8 mouse cellular contexts compared by ENCODE assay signal in genomic region chr3:146150058-146150400, GRCm38 (mm10). TPM values are rescaled to one million over a fixed set of nuclear protein-coding genes. Genes with fewer than 3 reads are reported as not detected.
DNase-seq lines count a peak whose midpoint lies in the region; ATAC-seq and TF ChIP-seq lines count a peak whose summit lies in the region.

No protein-coding gene starts in this region.

- under 1% methylated on average over 26 of the region's 26 CpGs for WGBS in bone marrow, adult 2 months
- WGBS in intestine, embryonic 16.5 days = under 1% methylated on average over 26 of the region's 26 CpGs
- under 1% methylated on average over 26 of the region's 26 CpGs for WGBS in lung, embryonic 14.5 days
- under 1% methylated on average over 26 of the region's 26 CpGs for WGBS in neural tube, embryonic 13.5 days

- peak overlapping the region; percentile 66 to 82 (median 77) for H3K4me3 ChIP-seq in CH12.LX (replicated peaks in 1 of 3; ENCODE audit: low read depth in 2 of 3, low read length in 2 of 3, poor library complexity in 1 of 3)
- peak overlapping the region; percentile 61 for H3K4me3 ChIP-seq in bone marrow, adult 2 months (replicated peaks; ENCODE audit: control insufficient read depth, low read depth, low read length)
- peak overlapping the region; percentile 56 for H3K4me3 ChIP-seq in intestine, embryonic 16.5 days (ENCODE audit: low read length)
- peak overlapping the region; percentile 41 for H3K4me3 ChIP-seq in lung, embryonic 14.5 days (ENCODE audit: low read depth, low read length)
- peak overlapping the region; percentile 41 for H3K4me3 ChIP-seq in neural tube, embryonic 13.5 days

- H3K9ac ChIP-seq in CH12.LX (ENCODE audit: insufficient read depth, low read depth) = peak overlapping the region; percentile 82
- peak overlapping the region; percentile 68 for H3K9ac ChIP-seq in intestine, embryonic 16.5 days (ENCODE audit: low read depth, low read length)
- H3K9ac ChIP-seq in lung, embryonic 14.5 days = peak overlapping the region; percentile 45
- peak overlapping the region; percentile 63 for H3K9ac ChIP-seq in neural tube, embryonic 13.5 days

- H3K36me3 ChIP-seq in CH12.LX (replicated peaks in 1 of 2; ENCODE audit: control insufficient read depth in 1 of 2, insufficient read depth in 1 of 2, low read length in 1 of 2) = no peaks in the 10 kb centered on the region
- no peaks in the 10 kb centered on the region for H3K36me3 ChIP-seq in intestine, embryonic 16.5 days (ENCODE audit: control insufficient read depth, insufficient read depth, low read length)
- no peaks in the 10 kb centered on the region for H3K36me3 ChIP-seq in lung, embryonic 14.5 days (ENCODE audit: insufficient read depth)
- no peaks in the 10 kb centered on the region for H3K36me3 ChIP-seq in neural tube, embryonic 13.5 days

- H3K9me3 ChIP-seq in CH12.LX (replicated peaks; ENCODE audit: low read length) = no peaks in the 10 kb centered on the region
- no peaks in the 10 kb centered on the region for H3K9me3 ChIP-seq in intestine, embryonic 16.5 days (ENCODE audit: control insufficient read depth, low read length)
- no peaks in the 10 kb centered on the region for H3K9me3 ChIP-seq in lung, embryonic 14.5 days (ENCODE audit: low read depth, low read length)
- H3K9me3 ChIP-seq in neural tube, embryonic 13.5 days = peaks cover 5% of the 10 kb centered on the region

- H3K79me2 ChIP-seq in CH12.LX (replicated peaks; ENCODE audit: control insufficient read depth, extremely low read depth, insufficient read depth, poor library complexity, severe bottlenecking) = peaks cover 20% of the 10 kb centered on the region

- peak; percentile 63 for DNase-seq in CH12.LX (ENCODE audit: extremely low read depth)
- peak; percentile 46 to 60 for DNase-seq in heart, adult 18-20 months
- DNase-seq in lung, embryonic 14.5 days = peak; percentile 64
- DNase-seq in urinary bladder, postnatal 25 days (ENCODE audit: low spot score) = peak; percentile 36
- DNase-seq in right cerebral cortex, adult 2 months (ENCODE audit: low spot score in 2 of 2) = no peak

- ATAC-seq in intestine, embryonic 16.5 days = peak; percentile 87
- ATAC-seq in lung, embryonic 14.5 days (ENCODE audit: insufficient read depth) = peak; percentile 68; the same call in 1 of the 2 replicates
- ATAC-seq in neural tube, embryonic 13.5 days (ENCODE audit: low read depth) = peak; percentile 59; the same call in 1 of the 2 replicates

- TF ChIP-seq POLR2A in CH12.LX (IDR thresholded peaks at IDR 0.05; ENCODE audit: low read depth, low read length) = peak; percentile 54
- no peak for TF ChIP-seq POLR2A in bone marrow, adult 2 months (IDR thresholded peaks at IDR 0.05; ENCODE audit: borderline replicate concordance, control insufficient read depth, low read depth, low read length)

- no peaks in the 10 kb centered on the region for H3K27me3 ChIP-seq in CH12.LX (replicated peaks)
- no peaks in the 10 kb centered on the region for H3K27me3 ChIP-seq in intestine, embryonic 16.5 days (replicated peaks; ENCODE audit: control insufficient read depth, insufficient read depth, low read length)
- H3K27me3 ChIP-seq in lung, embryonic 14.5 days (ENCODE audit: insufficient read depth, low read length) = no peaks in the 10 kb centered on the region
- H3K27me3 ChIP-seq in neural tube, embryonic 13.5 days = peaks cover 46% of the 10 kb centered on the region

- H3K4me2 ChIP-seq in CH12.LX (ENCODE audit: insufficient read depth, low read depth, poor library complexity, severe bottlenecking) = peak overlapping the region; percentile 57
- peak overlapping the region; percentile 98 for H3K4me2 ChIP-seq in intestine, embryonic 16.5 days (ENCODE audit: low read depth, low read length)
- H3K4me2 ChIP-seq in lung, embryonic 14.5 days = peak overlapping the region; percentile 92
- peak overlapping the region; percentile 83 for H3K4me2 ChIP-seq in neural tube, embryonic 13.5 days

- no peak for TF ChIP-seq RAD21 in CH12.LX (IDR thresholded peaks at IDR 0.05; ENCODE audit: low read depth, low read length)

- H3K27ac ChIP-seq in CH12.LX (ENCODE audit: insufficient read depth, low read depth) = peak overlapping the region; percentile 53
- peak overlapping the region; percentile 67 for H3K27ac ChIP-seq in bone marrow, adult 2 months (ENCODE audit: control insufficient read depth, insufficient read depth, low read depth, low read length, poor library complexity)
- H3K27ac ChIP-seq in intestine, embryonic 16.5 days (ENCODE audit: low read length) = peak overlapping the region; percentile 80; the same call in 1 of the 2 replicates
- no peak overlapping the region for H3K27ac ChIP-seq in lung, embryonic 14.5 days (ENCODE audit: low read depth)
- H3K27ac ChIP-seq in neural tube, embryonic 13.5 days (replicated peaks) = no peak overlapping the region

- peaks cover 13 to 76% of the 10 kb centered on the region in 2 experiments for H3K4me1 ChIP-seq in CH12.LX (ENCODE audit: control insufficient read depth in 1 of 2, insufficient read depth in 2 of 2)
- H3K4me1 ChIP-seq in bone marrow, adult 2 months (ENCODE audit: control insufficient read depth, insufficient read depth, low read length) = no peaks in the 10 kb centered on the region; the same call in 1 of the 2 replicates
- H3K4me1 ChIP-seq in intestine, embryonic 16.5 days (ENCODE audit: control insufficient read depth, insufficient read depth, low read length) = peaks cover 7% of the 10 kb centered on the region; the same call in 1 of the 2 replicates
- H3K4me1 ChIP-seq in lung, embryonic 14.5 days (ENCODE audit: insufficient read depth) = no peaks in the 10 kb centered on the region
- peaks cover 21% of the 10 kb centered on the region for H3K4me1 ChIP-seq in neural tube, embryonic 13.5 days (replicated peaks)

- TF ChIP-seq CTCF in CH12.LX (conservative IDR thresholded peaks at IDR 0.05 in 1 of 2, IDR thresholded peaks at IDR 0.05 in 1 of 2; ENCODE audit: low read depth in 2 of 2, low read length in 2 of 2) = no peak
- TF ChIP-seq CTCF in bone marrow, adult 2 months (IDR thresholded peaks at IDR 0.05; ENCODE audit: control insufficient read depth, insufficient read depth, low read length) = no peak
- TF ChIP-seq CTCF in lung, embryonic 14.5 days (IDR thresholded peaks at IDR 0.05; ENCODE audit: low read depth) = no peak

- dilution Hi-C loops in CH12.LX (cut with MboI; ENCODE audit: extremely low pct_ligation_motif_present, extremely low pct_unique_long_range_greater_than_20kb, low sequenced_read_pairs) = no loop called here

- TF ChIP-seq EP300 in CH12.LX (IDR thresholded peaks at IDR 0.05; ENCODE audit: low read length) = no peak; the same call in 1 of the 2 replicates

- in situ Hi-C loops in CH12.LX (cut with MboI; ENCODE audit: low pct_ligation_motif_present, low pct_unique_long_range_greater_than_20kb, low sequenced_read_pairs) = no loop called here

TF ChIP-seq in CH12.LX, 34 proteins besides CTCF, POLR2A, EP300 and RAD21:
- peak; percentile 23; the same call in 1 of the 2 replicates for TF ChIP-seq MYC (IDR thresholded peaks at IDR 0.05; ENCODE audit: low read depth, low read length)
- peak; percentile 48; the same call in 1 of the 2 replicates for TF ChIP-seq MAX (IDR thresholded peaks at IDR 0.05; ENCODE audit: low read length)
- TF ChIP-seq SIN3A (IDR thresholded peaks at IDR 0.05; ENCODE audit: low read length) = peak; percentile 75
- no peak for TF ChIP-seq MAFK (IDR thresholded peaks at IDR 0.05; ENCODE audit: insufficient replicate concordance, low read length)
- TF ChIP-seq ELF1 (IDR thresholded peaks at IDR 0.05; ENCODE audit: low read depth, low read length) = peak; percentile 40
- peak; percentile 98 for TF ChIP-seq MXI1 (IDR thresholded peaks at IDR 0.05; ENCODE audit: low read depth, low read length)
- TF ChIP-seq KAT2A (IDR thresholded peaks at IDR 0.05; ENCODE audit: insufficient replicate concordance, low read length) = no peak
- TF ChIP-seq NRF1 (IDR thresholded peaks at IDR 0.05; ENCODE audit: low read depth, low read length) = no peak
- TF ChIP-seq TBP (conservative IDR thresholded peaks at IDR 0.05; ENCODE audit: low read depth, low read length) = peak; percentile 8; the same call in 1 of the 2 replicates
- no peak for TF ChIP-seq TCF12 (IDR thresholded peaks at IDR 0.05; ENCODE audit: low read depth, low read length)

RNA-seq across cellular contexts. Expression of gene Mcoln2, which starts 0.4 kb away (rescaled TPM):
- 32.0 and 43.8 TPM in 2 replicates for total RNA-seq in CH12.LX (2012; rRNA removed)
- 31.0 and 35.8 TPM in 2 replicates for total RNA-seq in CH12.LX (2014; rRNA removed)
- 34.9 and 35.1 TPM in 2 replicates for polyA plus RNA-seq in CH12.LX (2012; ENCODE audit: insufficient read length, low read depth)
- polyA plus RNA-seq in bone marrow, adult 2 months (2011; ENCODE audit: insufficient read depth, insufficient read length, low replicate concordance, missing spikeins) = 3.6 and 4.0 TPM in 2 replicates
- under 1 TPM in 1 of 2 experiments, not detected in 1; 0.57 TPM for total RNA-seq in heart, adult 18-20 months (2021)
- polyA plus RNA-seq in intestine, embryonic 16.5 days (2015; fragmentation: Nextera tagmentation; extraction: Ambion mirVana) = 8.1 and 8.8 TPM in 2 replicates
- 0.32 and 0.33 TPM in 2 replicates for polyA plus RNA-seq in lung, embryonic 14.5 days (2014; fragmentation: Nextera tagmentation; extraction: Ambion mirVana)
- 0.15 and 0.36 TPM in 2 replicates for polyA plus RNA-seq in neural tube, embryonic 13.5 days (2015; fragmentation: Nextera tagmentation; extraction: Ambion mirVana)

RNA-seq across cellular contexts. Expression of gene Mcoln3, which starts 32.8 kb away (rescaled TPM):
- total RNA-seq in CH12.LX (2012; rRNA removed) = 7.2 and 11.3 TPM in 2 replicates
- 5.3 and 6.4 TPM in 2 replicates for total RNA-seq in CH12.LX (2014; rRNA removed)
- polyA plus RNA-seq in CH12.LX (2012; ENCODE audit: insufficient read length, low read depth) = 5.2 and 7.2 TPM in 2 replicates
- polyA plus RNA-seq in bone marrow, adult 2 months (2011; ENCODE audit: insufficient read depth, insufficient read length, low replicate concordance, missing spikeins) = not detected in 2 replicates
- total RNA-seq in heart, adult 18-20 months (2021) = under 1 TPM in 1 of 2 experiments, not detected in 1; 0.41 TPM
- polyA plus RNA-seq in intestine, embryonic 16.5 days (2015; fragmentation: Nextera tagmentation; extraction: Ambion mirVana) = 74.3 and 102 TPM in 2 replicates
- polyA plus RNA-seq in lung, embryonic 14.5 days (2014; fragmentation: Nextera tagmentation; extraction: Ambion mirVana) = 0.61 and 1.0 TPM in 2 replicates
- polyA plus RNA-seq in neural tube, embryonic 13.5 days (2015; fragmentation: Nextera tagmentation; extraction: Ambion mirVana) = 0.24 and 0.32 TPM in 2 replicates

RNA-seq across cellular contexts. Expression of gene Wdr63, which starts 42.1 kb away (rescaled TPM):
- total RNA-seq in CH12.LX (2012; rRNA removed) (not detected in 2 replicates), CH12.LX (2014; rRNA removed) (not detected in 2 replicates)
- polyA plus RNA-seq in CH12.LX (2012; ENCODE audit: insufficient read length, low read depth) = not detected in 2 replicates
- polyA plus RNA-seq in bone marrow, adult 2 months (2011; ENCODE audit: insufficient read depth, insufficient read length, low replicate concordance, missing spikeins) = not detected in 2 replicates
- under 1 TPM in 1 of 2 experiments, not detected in 1; 0.57 TPM for total RNA-seq in heart, adult 18-20 months (2021)
- polyA plus RNA-seq in intestine, embryonic 16.5 days (2015; fragmentation: Nextera tagmentation; extraction: Ambion mirVana) = 0.49 TPM in 1 of 2 replicates, not detected in the other
- polyA plus RNA-seq in lung, embryonic 14.5 days (2014; fragmentation: Nextera tagmentation; extraction: Ambion mirVana) = 0.12 TPM in 1 of 2 replicates, not detected in the other
- polyA plus RNA-seq in neural tube, embryonic 13.5 days (2015; fragmentation: Nextera tagmentation; extraction: Ambion mirVana) = 0.07 and 0.40 TPM in 2 replicates

Comparison
In these comparisons a context has a peak if more than half of its experiments do, and no peak if none do; other contexts are left out.
1. DNase-seq: peak in CH12.LX (single experiment), heart, adult 18-20 months (2 of 2), lung, embryonic 14.5 days (single experiment) and urinary bladder, postnatal 25 days (single experiment); none in right cerebral cortex, adult 2 months (0 of 2).
2. H3K27ac ChIP-seq: peak in CH12.LX (single experiment), bone marrow, adult 2 months (single experiment) and intestine, embryonic 16.5 days (single experiment); none in lung, embryonic 14.5 days (single experiment) and neural tube, embryonic 13.5 days (single experiment).
3. Peak in every context shown above with its lines, with median percentiles within 50 percentile points of each other: H3K4me2 ChIP-seq, H3K4me3 ChIP-seq, H3K9ac ChIP-seq and ATAC-seq.